Mouse (Mus musculus): ENCODE results near the gene Mmp9. TPM values are rescaled to one million over a fixed set of nuclear protein-coding genes. Genes with fewer than 3 reads are reported as not detected.
A peak's percentile ranks its signal among the peaks of the same experiment; 100 is the strongest.

The Mmp9 gene
- total RNA-seq, 2 experiments from 2014 or later: 0.46 to 1.1 TPM

DNA sequence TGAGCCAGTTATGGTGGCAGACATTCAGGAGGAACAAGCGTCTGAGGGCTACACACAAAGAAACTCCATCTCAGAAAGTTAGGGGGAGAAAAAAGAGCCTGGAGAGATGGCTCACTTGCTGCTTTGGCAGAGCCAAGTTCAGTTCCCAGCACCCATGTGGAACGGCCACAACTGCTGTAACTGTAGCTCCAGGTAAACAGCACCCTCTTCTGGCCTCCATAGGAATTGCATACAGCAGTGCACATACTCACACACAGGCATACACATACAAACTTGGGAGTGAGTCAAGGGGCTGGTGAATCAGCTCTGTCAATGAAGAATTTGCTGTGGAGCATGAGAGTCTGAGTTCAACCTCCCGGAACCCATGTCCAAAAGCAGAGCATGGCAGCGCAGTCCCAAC lies 34.5 kb upstream of the Mmp9 start:
- no peak overlapping the region for H3K4me3 ChIP-seq
- intact Hi-C loops (cut with DNase I): no loop called here
- H3K27ac ChIP-seq: no peak overlapping the region
- TF ChIP-seq CTCF (IDR thresholded peaks at IDR 0.05): peak; percentile 51
- no peak for DNase-seq

GRCm38 (mm10) chr2:164907511-164907910 lies 33.1 kb upstream of the Mmp9 start:
- H3K4me3 ChIP-seq: no peak overlapping the region
- H3K27ac ChIP-seq: no peak overlapping the region
- intact Hi-C loops (cut with DNase I): no loop called here
- no peak for TF ChIP-seq CTCF (IDR thresholded peaks at IDR 0.05)
- DNase-seq: no peak

DNA sequence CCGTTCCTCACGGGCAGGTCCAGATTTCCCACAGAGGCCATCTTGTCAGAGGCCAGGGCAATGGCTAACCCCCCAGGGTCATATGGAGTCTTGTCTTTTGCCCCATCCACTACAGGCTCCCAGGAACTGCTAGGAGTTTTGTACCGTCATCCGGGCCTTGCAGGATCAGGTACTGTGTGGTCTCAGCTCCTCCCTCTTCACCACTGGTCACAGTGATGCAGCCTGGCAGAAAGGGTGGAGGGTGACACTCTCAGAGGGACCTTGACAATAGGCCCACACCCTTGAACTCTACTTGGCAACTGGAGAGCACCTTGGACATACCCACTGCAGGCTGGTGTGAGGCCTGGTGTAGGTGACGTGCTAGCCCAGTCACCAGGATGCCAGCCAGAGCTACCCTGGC lies 32.6 kb upstream of the Mmp9 start:
- Histone ChIP-seq H3K4me3 (no peak overlapping the region), H3K27ac (no peak overlapping the region)
- intact Hi-C loops (cut with DNase I): no loop called here
- no peak for DNase-seq
- TF ChIP-seq CTCF (IDR thresholded peaks at IDR 0.05): no peak

DNA sequence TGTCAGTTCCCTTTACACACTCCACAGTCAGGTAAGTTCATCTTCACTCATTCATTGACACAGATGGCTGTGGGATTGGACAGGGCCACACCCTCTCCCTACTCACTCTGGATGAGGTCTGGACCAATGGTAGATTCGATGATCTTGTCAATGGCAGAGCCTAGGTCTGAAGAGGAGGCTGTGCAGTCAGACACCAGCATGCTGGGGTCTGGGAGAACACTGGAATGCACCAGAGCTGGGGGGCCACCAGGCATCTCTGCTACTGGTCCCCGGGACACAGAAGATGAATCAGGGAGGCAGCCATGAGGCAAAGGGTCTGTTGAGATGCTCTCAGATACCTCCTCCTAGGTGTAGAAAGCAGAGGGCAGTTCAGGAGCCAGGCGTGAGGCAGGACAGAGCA lies 31.5 kb upstream of the Mmp9 start:
- peak overlapping the region; percentile 100 for H3K4me3 ChIP-seq
- intact Hi-C loops (cut with DNase I): no loop called here
- no peak for DNase-seq
- peak overlapping the region; percentile 100; the same call in 1 of the 2 replicates for H3K27ac ChIP-seq
- TF ChIP-seq CTCF (IDR thresholded peaks at IDR 0.05): no peak

DNA sequence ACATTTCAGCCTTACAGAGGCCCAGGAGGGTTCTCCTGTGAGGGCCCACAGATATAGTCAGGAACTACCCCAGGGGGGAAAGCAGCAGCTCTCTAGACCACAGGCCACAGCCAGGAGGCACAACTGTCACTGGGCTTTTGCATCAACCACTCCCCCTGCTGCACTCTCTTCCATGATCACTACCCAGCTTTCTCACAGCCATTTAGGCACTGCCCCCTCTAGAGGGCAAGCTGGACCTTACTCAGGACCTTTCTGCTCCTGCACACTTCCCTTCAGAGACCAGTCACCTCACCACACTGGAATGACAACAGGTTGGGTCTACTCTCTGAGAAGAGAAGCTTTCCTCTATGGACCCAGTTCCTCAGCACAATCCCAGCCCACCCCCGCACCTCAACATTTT lies 31.0 kb upstream of the Mmp9 start:
- intact Hi-C loops (cut with DNase I): no loop called here
- peak overlapping the region; percentile 100 for H3K27ac ChIP-seq
- no peak for DNase-seq
- H3K4me3 ChIP-seq: peak overlapping the region; percentile 100
- TF ChIP-seq CTCF (IDR thresholded peaks at IDR 0.05): peak; percentile 54

- H3K4me3 ChIP-seq: peak overlapping the region; percentile 100
- DNase-seq: peak; percentile 58
- no peak for TF ChIP-seq CTCF (IDR thresholded peaks at IDR 0.05)
- intact Hi-C loops (cut with DNase I): loop anchor here (1.0 to 2.0 kb wide), 2 partner anchors 31 to 78 kb away; partner anchors contain the start of genes Ctsa, Neurl2 and Pcif1
- peak overlapping the region; percentile 100 for H3K27ac ChIP-seq
Observed at GRCm38 (mm10) chr2:164910360-164911061, 30.1 kb upstream of the Mmp9 start.

GRCm38 (mm10) chr2:164911086-164912048 lies 29.2 kb upstream of the Mmp9 start, which contains the start of gene Zfp335:
TSS of gene Zfp335 (minus strand) at chr2:164911757.
- Histone ChIP-seq H3K27ac (peak within 1 kb of the TSS; percentile 100), H3K4me3 (peak within 1 kb of the TSS; percentile 100)
- TF ChIP-seq CTCF (IDR thresholded peaks at IDR 0.05): peak; percentile 60
- intact Hi-C loops (cut with DNase I): loop anchor here (1.0 to 2.0 kb wide), 2 partner anchors 32 to 79 kb away; partner anchors contain the start of genes Ctsa, Neurl2 and Pcif1
- DNase-seq: peak; percentile 97

DNA sequence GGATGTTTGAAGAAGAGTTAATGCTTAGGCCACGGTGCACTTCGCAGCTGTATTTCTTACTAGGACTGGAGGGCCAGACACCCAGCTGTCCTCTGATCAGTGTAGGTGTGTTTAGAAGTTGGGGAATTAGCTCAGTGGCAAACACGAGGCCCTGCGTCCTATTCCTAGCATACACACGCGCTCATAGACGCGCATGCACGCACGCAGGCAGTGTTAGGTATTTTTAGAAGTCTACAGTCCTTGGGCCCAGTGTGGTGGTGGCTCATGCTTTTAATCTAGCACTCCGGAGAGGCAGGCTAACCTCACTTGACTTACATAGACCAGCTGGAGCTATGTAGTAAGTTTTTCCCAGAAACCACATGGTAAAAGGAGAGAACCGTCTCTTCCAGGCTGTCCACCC lies 28.4 kb upstream of the Mmp9 start:
- intact Hi-C loops (cut with DNase I): no loop called here
- peak overlapping the region; percentile 100 for H3K4me3 ChIP-seq
- DNase-seq: peak; percentile 78
- H3K27ac ChIP-seq: peak overlapping the region; percentile 100
- TF ChIP-seq CTCF (IDR thresholded peaks at IDR 0.05): no peak

GRCm38 (mm10) chr2:164912749-164913427 lies 27.7 kb upstream of the Mmp9 start:
- TF ChIP-seq CTCF (IDR thresholded peaks at IDR 0.05): no peak
- peak overlapping the region; percentile 100 for H3K4me3 ChIP-seq
- DNase-seq: no peak
- intact Hi-C loops (cut with DNase I): no loop called here
- H3K27ac ChIP-seq: peak overlapping the region; percentile 100

DNA sequence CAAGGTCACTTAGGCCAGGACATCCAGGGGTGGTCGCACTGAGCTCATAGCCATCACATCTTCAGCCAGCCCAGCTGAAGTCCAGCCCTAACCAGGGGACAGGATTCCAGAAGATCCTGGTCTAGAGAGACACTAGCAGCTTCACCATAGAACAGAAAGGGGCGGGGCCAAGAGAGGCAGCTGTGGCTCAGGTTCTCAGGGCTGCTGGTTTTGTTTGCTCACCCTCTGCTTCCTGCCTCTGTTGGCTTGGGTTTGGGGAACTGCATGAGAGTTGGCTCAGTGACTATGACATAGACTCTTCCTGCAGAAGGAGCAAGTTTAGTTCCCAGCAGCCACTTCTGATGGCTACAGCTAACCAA lies 27.2 kb upstream of the Mmp9 start:
- no peak overlapping the region for H3K4me3 ChIP-seq
- H3K27ac ChIP-seq: peak overlapping the region; percentile 100
- peak; percentile 55 for DNase-seq
- TF ChIP-seq CTCF (IDR thresholded peaks at IDR 0.05): no peak
- intact Hi-C loops (cut with DNase I): no loop called here

- TF ChIP-seq CTCF (IDR thresholded peaks at IDR 0.05): no peak
- Histone ChIP-seq H3K4me3 (no peak overlapping the region), H3K27ac (no peak overlapping the region; the same call in 1 of the 2 replicates)
- intact Hi-C loops (cut with DNase I): loop anchor here (5.0 kb wide), 1 partner anchor 100 kb away; no protein-coding TSS in a partner anchor
- no peak for DNase-seq
Observed at GRCm38 (mm10) chr2:164916820-164917219, 23.8 kb upstream of the Mmp9 start.

- no peak overlapping the region for H3K27ac ChIP-seq
- no peak overlapping the region for H3K4me3 ChIP-seq
- no peak for DNase-seq
- TF ChIP-seq CTCF (IDR thresholded peaks at IDR 0.05): no peak
- intact Hi-C loops (cut with DNase I): loop anchor here (5.0 kb wide), 1 partner anchor 100 kb away; no protein-coding TSS in a partner anchor
Observed at GRCm38 (mm10) chr2:164917371-164917770, 23.2 kb upstream of the Mmp9 start.
